Mouse (Mus musculus) CH12.LX (cell line): ENCODE results near the gene Gpr152. TPM values are rescaled to one million over a fixed set of nuclear protein-coding genes. Genes with fewer than 3 reads are reported as not detected.
A peak's percentile ranks its signal among the peaks of the same experiment; 100 is the strongest.

ENCODE experiments used
- DNase-seq: peaks from one replicate; pipeline ENCODE4 v3.0.0-alpha.2; 2013; ENCODE audit errors: extremely low read depth
- H3K27ac ChIP-seq: 2 replicates; pipeline ENCODE4 v1.5.1; 2012; ENCODE audit warnings: low read depth, mild to moderate bottlenecking, control low read depth, moderate library complexity; ENCODE audit not compliant: insufficient read depth
- H3K27me3 ChIP-seq: replicated peaks from 2 replicates; pipeline ENCODE3; 2012; ENCODE audit warnings: inconsistent platforms
- H3K36me3 ChIP-seq, 2 experiments: replicated peaks in 1 of 2; 2 replicates each; pipeline versions ENCODE3 to v1.6.1; 2012; ENCODE audit warnings: inconsistent platforms in 1 of 2, low read length in 1 of 2, mild to moderate bottlenecking in 1 of 2, mixed read lengths in 1 of 2, moderate library complexity in 1 of 2; ENCODE audit not compliant: control insufficient read depth in 1 of 2, insufficient read depth in 1 of 2
- H3K4me1 ChIP-seq, 2 experiments: 2 replicates each; pipeline ENCODE4 v1.6.1; 2012; ENCODE audit warnings: inconsistent platforms in 1 of 2, moderate library complexity in 1 of 2; ENCODE audit not compliant: insufficient read depth in 2 of 2, control insufficient read depth in 1 of 2
- H3K4me2 ChIP-seq: 2 replicates; pipeline ENCODE4 v1.6.1; 2012; ENCODE audit warnings: low read depth, mild to moderate bottlenecking, control low read depth; ENCODE audit not compliant: poor library complexity, insufficient read depth, severe bottlenecking
- H3K4me3 ChIP-seq, 3 experiments: fragments of 150-350 bp in 1 of 3; sonication (generic) in 1 of 3; replicated peaks in 1 of 3; 2 replicates each; pipeline versions ENCODE3 to v1.5.1; 2011 to 2012; ENCODE audit warnings: low read depth in 2 of 3, low read length in 2 of 3, mild to moderate bottlenecking in 2 of 3, moderate library complexity in 2 of 3, control low read depth in 1 of 3, improper control_type of control experiment in 1 of 3, inconsistent platforms in 1 of 3, mixed read lengths in 1 of 3; ENCODE audit not compliant: poor library complexity in 1 of 3
- H3K79me2 ChIP-seq: replicated peaks from 2 replicates; pipeline ENCODE4 v1.6.1; 2012; ENCODE audit warnings: mild to moderate bottlenecking, moderate library complexity; ENCODE audit not compliant: control insufficient read depth, poor library complexity, insufficient read depth, severe bottlenecking; ENCODE audit errors: extremely low read depth
- H3K9ac ChIP-seq: 2 replicates; pipeline ENCODE4 v1.6.1; 2012; ENCODE audit warnings: low read depth, mild to moderate bottlenecking, control low read depth, moderate library complexity; ENCODE audit not compliant: insufficient read depth
- H3K9me3 ChIP-seq: replicated peaks from 2 replicates; pipeline ENCODE3; 2012; ENCODE audit warnings: low read length, inconsistent platforms, mixed read lengths
- BHLHE40 ChIP-seq: IDR thresholded peaks from 2 replicates; pipeline ENCODE4 v1.6.1; 2011; ENCODE audit warnings: mild to moderate bottlenecking, low read depth, low read length, improper control_type of control experiment
- CHD1 ChIP-seq: IDR thresholded peaks from 2 replicates; pipeline ENCODE4 v1.6.1; 2012; ENCODE audit warnings: low read depth, low read length, improper control_type of control experiment, inconsistent platforms
- CHD2 ChIP-seq: IDR thresholded peaks from 2 replicates; pipeline ENCODE4 v1.6.1; 2011; ENCODE audit warnings: low read length, improper control_type of control experiment
- CTCF ChIP-seq, 2 experiments: IDR thresholded peaks in 1 of 2; conservative IDR thresholded peaks in 1 of 2; 2 replicates each; pipeline ENCODE4 v1.5.1; 2011 to 2012; ENCODE audit warnings: low read depth in 2 of 2, low read length in 2 of 2, improper control_type of control experiment in 1 of 2, inconsistent platforms in 1 of 2, mild to moderate bottlenecking in 1 of 2, moderate library complexity in 1 of 2
- ELF1 ChIP-seq: IDR thresholded peaks from 2 replicates; pipeline ENCODE4 v1.6.1; 2014; ENCODE audit warnings: low read depth, mild to moderate bottlenecking, inconsistent platforms, low read length, improper control_type of control experiment
- ETS1 ChIP-seq: conservative IDR thresholded peaks from 2 replicates; pipeline ENCODE4 v1.6.1; 2012; ENCODE audit warnings: low read depth, mild to moderate bottlenecking, inconsistent platforms, low read length, improper control_type of control experiment, moderate library complexity
- HCFC1 ChIP-seq: IDR thresholded peaks from 2 replicates; pipeline ENCODE4 v1.6.1; 2012; ENCODE audit warnings: low read depth, mild to moderate bottlenecking, inconsistent platforms, low read length, improper control_type of control experiment
- IRF4 ChIP-seq: IDR thresholded peaks from 2 replicates; pipeline ENCODE4 v1.6.1; 2014; ENCODE audit warnings: low read depth, mild to moderate bottlenecking, inconsistent platforms, low read length, improper control_type of control experiment
- JUN ChIP-seq: IDR thresholded peaks from 2 replicates; pipeline ENCODE4 v1.6.1; 2011; ENCODE audit warnings: low read depth, mild to moderate bottlenecking, low read length, improper control_type of control experiment, moderate library complexity; ENCODE audit not compliant: insufficient read depth
- JUND ChIP-seq: conservative IDR thresholded peaks from 2 replicates; pipeline ENCODE4 v1.6.1; 2011; ENCODE audit warnings: low read depth, low read length, improper control_type of control experiment
- KAT2A ChIP-seq: IDR thresholded peaks from 2 replicates; pipeline ENCODE4 v1.6.1; 2012; ENCODE audit warnings: low read length, improper control_type of control experiment, inconsistent platforms; ENCODE audit not compliant: insufficient replicate concordance
- MAX ChIP-seq: IDR thresholded peaks from 2 replicates; pipeline ENCODE4 v1.6.1; 2011; ENCODE audit warnings: low read length, improper control_type of control experiment
- MAZ ChIP-seq: IDR thresholded peaks from 2 replicates; pipeline ENCODE4 v1.6.1; 2012; ENCODE audit warnings: low read depth, mild to moderate bottlenecking, inconsistent platforms, low read length, improper control_type of control experiment, moderate library complexity
- MXI1 ChIP-seq: IDR thresholded peaks from 2 replicates; pipeline ENCODE4 v1.6.1; 2011; ENCODE audit warnings: mild to moderate bottlenecking, low read depth, low read length, improper control_type of control experiment
- MYC ChIP-seq: IDR thresholded peaks from 2 replicates; pipeline ENCODE4 v1.6.1; 2011; ENCODE audit warnings: low read depth, mild to moderate bottlenecking, improper control_type of control experiment, low read length
- NELFE ChIP-seq: IDR thresholded peaks from 2 replicates; pipeline ENCODE4 v1.6.1; 2011; ENCODE audit warnings: low read depth, low read length, improper control_type of control experiment
- POLR2A ChIP-seq: IDR thresholded peaks from 2 replicates; pipeline ENCODE4 v1.6.1; 2011; ENCODE audit warnings: low read depth, mild to moderate bottlenecking, improper control_type of control experiment, low read length
- POLR2AphosphoS2 ChIP-seq: IDR thresholded peaks from 2 replicates; pipeline ENCODE4 v1.6.1; 2011; ENCODE audit warnings: low read depth, low read length, improper control_type of control experiment
- SIN3A ChIP-seq: IDR thresholded peaks from 2 replicates; pipeline ENCODE4 v1.6.1; 2012; ENCODE audit warnings: low read length, improper control_type of control experiment, inconsistent platforms
- SMC3 ChIP-seq: IDR thresholded peaks from 2 replicates; pipeline ENCODE4 v1.6.1; 2011; ENCODE audit warnings: low read depth, low read length, improper control_type of control experiment
- TBP ChIP-seq: conservative IDR thresholded peaks from 2 replicates; pipeline ENCODE4 v1.6.1; 2011; ENCODE audit warnings: low read depth, low read length, improper control_type of control experiment
- UBTF ChIP-seq: IDR thresholded peaks from 2 replicates; pipeline ENCODE4 v1.6.1; 2012; ENCODE audit warnings: low read depth, mild to moderate bottlenecking, inconsistent platforms, low read length, improper control_type of control experiment, moderate library complexity
- USF1 ChIP-seq: IDR thresholded peaks from 2 replicates; pipeline ENCODE4 v1.6.1; 2014; ENCODE audit warnings: low read depth, mild to moderate bottlenecking, inconsistent platforms, low read length, improper control_type of control experiment
- USF2 ChIP-seq: conservative IDR thresholded peaks from 2 replicates; pipeline ENCODE4 v1.6.1; 2011; ENCODE audit warnings: low read depth, low read length, improper control_type of control experiment
- dilution Hi-C: fragments of 300-500 bp; cut with MboI; formaldehyde crosslinking; loops from 2 replicates; pipeline ENCODE4 v1.14.3; 2020; ENCODE audit warnings: low sequenced_read_pairs; ENCODE audit not compliant: extremely low pct_unique_long_range_greater_than_20kb, extremely low pct_ligation_motif_present
- in situ Hi-C: fragments of 300-500 bp; cut with MboI; formaldehyde crosslinking; loops from 3 replicates; pipeline ENCODE4 v1.14.3; 2019; ENCODE audit warnings: low sequenced_read_pairs, low pct_ligation_motif_present, low pct_unique_long_range_greater_than_20kb, mixed read lengths
- polyA plus RNA-seq: library from polyadenylated mRNA; unstranded; fragments of >175 nt; gene quantifications from 2 replicates; pipeline ENCODE4 v1.2.1, GENCODE M21; 2012; ENCODE audit warnings: low read depth; ENCODE audit not compliant: insufficient read length
- total RNA-seq, 2 experiments: library from RNA; depleted of rRNA; stranded (reverse); fragments of 300-350 nt in 1 of 2; fragments of >200 nt in 1 of 2; gene quantifications; 2 replicates each; pipeline ENCODE4 v1.2.3; 2012 to 2014

The Gpr152 gene
- total and polyA plus RNA-seq, 3 experiments: 0.05 to 0.71 (median 0.17) TPM

DNA sequence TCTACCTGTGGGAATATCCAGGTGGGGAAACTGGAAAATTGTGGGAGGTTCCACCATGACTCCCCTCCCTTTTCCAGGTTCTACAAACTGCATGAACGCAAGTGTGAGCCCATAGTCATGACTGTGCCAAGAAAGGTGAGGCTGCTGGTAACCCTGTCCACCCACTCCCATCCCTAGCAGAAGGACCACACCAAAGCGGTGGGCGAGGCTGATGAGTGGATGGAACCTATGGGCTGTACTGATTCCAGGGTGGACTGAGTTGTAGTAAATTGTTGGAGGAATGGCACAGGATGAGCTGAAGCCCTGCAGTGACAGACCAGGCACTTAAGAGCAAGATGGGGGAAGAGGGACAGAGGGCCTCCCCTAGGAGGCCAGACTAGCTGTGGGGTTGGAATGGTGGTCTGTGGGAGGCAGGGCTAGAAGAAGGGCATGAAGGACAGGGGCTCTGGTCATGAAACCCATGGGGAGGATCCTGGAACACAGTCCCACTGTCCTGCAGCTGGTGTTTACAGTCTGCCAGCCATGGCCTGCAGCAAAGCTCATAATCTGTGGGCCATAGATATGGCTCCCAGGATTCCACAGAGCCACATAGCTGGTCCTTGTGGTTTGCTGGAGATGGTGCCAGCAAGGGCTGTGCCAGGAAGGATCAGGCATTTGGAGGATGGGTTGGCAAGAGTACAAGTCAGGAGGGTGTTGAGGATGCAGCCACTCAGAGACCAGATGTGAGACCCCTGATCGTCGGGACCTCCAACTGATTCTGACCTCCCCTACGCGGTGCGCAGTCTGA lies 13.1 kb downstream of the Gpr152 start:
- H3K4me3 ChIP-seq: no peak overlapping the region
- peaks cover 37 to 69% of the 10 kb centered on the region in 2 experiments for H3K4me1 ChIP-seq
- no peak for TF ChIP-seq SIN3A
- TF ChIP-seq MYC: no peak
- TF ChIP-seq CHD1: no peak
- TF ChIP-seq BHLHE40: no peak
- TF ChIP-seq USF1: no peak
- no peak for TF ChIP-seq JUN
- no peak for TF ChIP-seq SMC3
- TF ChIP-seq UBTF: no peak
- TF ChIP-seq TBP: no peak
- no peak for TF ChIP-seq NELFE
- TF ChIP-seq IRF4: no peak
- TF ChIP-seq MAX: no peak
- no peak for TF ChIP-seq POLR2AphosphoS2
- no peak for TF ChIP-seq USF2
- no peak for TF ChIP-seq HCFC1
- no peak overlapping the region for H3K4me2 ChIP-seq
- H3K9ac ChIP-seq: no peak overlapping the region
- in situ Hi-C loops (no loop called here), dilution Hi-C loops (no loop called here)
- H3K79me2 ChIP-seq: peaks cover 35% of the 10 kb centered on the region
- peak overlapping the region; percentile 14; the same call in 1 of the 2 replicates for H3K27ac ChIP-seq
- H3K9me3 ChIP-seq: no peaks in the 10 kb centered on the region
- H3K36me3 ChIP-seq: peaks cover 46 to 66% of the 10 kb centered on the region in 2 experiments
- no peaks in the 10 kb centered on the region for H3K27me3 ChIP-seq
- DNase-seq: no peak

DNA sequence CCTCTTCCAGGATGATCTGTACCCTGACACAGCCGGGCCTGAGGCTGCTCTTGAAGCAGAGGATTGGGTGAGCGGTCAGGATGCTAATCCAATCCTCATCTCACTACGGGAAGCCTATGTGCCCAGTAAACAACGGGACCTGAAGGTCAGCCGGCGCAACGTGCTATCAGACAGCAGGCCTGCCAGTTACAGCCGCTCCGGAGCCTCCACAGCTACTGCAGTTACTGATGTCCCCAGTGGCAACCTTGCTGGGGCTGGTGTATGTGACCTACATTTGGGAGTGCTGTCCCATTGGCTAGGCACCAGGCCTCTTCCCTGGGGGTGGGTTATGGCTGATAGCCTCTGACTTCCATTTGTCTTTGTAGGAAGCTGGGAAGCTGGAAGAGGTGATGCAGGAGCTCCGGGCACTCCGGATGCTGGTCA lies 13.7 kb downstream of the Gpr152 start, which contains the start of gene Ptprcap:
Gene Ptprcap (plus strand): TSS at position 373 of the 423 bp plus-strand sequence.
- Histone ChIP-seq H3K4me1 (peaks cover 34 to 69% of the 10 kb centered on the region in 2 experiments), H3K4me3 (peak within 1 kb of the TSS; percentile 72 to 82 (median 73)), H3K27ac (peak within 1 kb of the TSS; percentile 90), H3K4me2 (peak within 1 kb of the TSS; percentile 52), H3K9me3 (no peaks in the 10 kb centered on the region), H3K9ac (peak within 1 kb of the TSS; percentile 96), H3K36me3 (peaks cover 52 to 72% of the 10 kb centered on the region in 2 experiments), H3K79me2 (peaks cover 32% of the 10 kb centered on the region), H3K27me3 (no peaks in the 10 kb centered on the region)
- no peak for DNase-seq
- TF ChIP-seq JUN: no peak
- TF ChIP-seq USF2: no peak
- no peak for TF ChIP-seq JUND
- TF ChIP-seq CTCF (conservative IDR thresholded peaks at IDR 0.05 in 1 of 2, IDR thresholded peaks at IDR 0.05 in 1 of 2; ENCODE audit: low read depth in 2 of 2, low read length in 2 of 2): no peak
- TF ChIP-seq ETS1: no peak
- no peak for TF ChIP-seq POLR2A
- TF ChIP-seq ELF1: no peak
- no peak for TF ChIP-seq HCFC1
- no peak for TF ChIP-seq MXI1
- TF ChIP-seq NELFE: no peak
- no peak for TF ChIP-seq MAZ
- no peak for TF ChIP-seq USF1
- no peak for TF ChIP-seq MYC
- no peak for TF ChIP-seq TBP
- no peak for TF ChIP-seq BHLHE40
- no peak for TF ChIP-seq CHD2
- TF ChIP-seq KAT2A: no peak
- in situ Hi-C loops (no loop called here), dilution Hi-C loops (no loop called here)
